Mouse (Mus musculus) testis, adult 2 months (tissue): ENCODE results near the gene Sectm1b.

ENCODE experiments used
- CTCF ChIP-seq: fragments of 200-500 bp; IDR thresholded peaks from 2 replicates; pipeline ENCODE4 v1.5.1; 2012; ENCODE audit warnings: low read depth, mild to moderate bottlenecking, inconsistent platforms, low read length, moderate library complexity; ENCODE audit not compliant: control insufficient read depth, insufficient read depth, insufficient replicate concordance
- POLR2A ChIP-seq: fragments of 200-500 bp; IDR thresholded peaks from 2 replicates; pipeline ENCODE4 v1.6.1; 2012; ENCODE audit warnings: low read depth, mild to moderate bottlenecking, inconsistent platforms, low read length, moderate library complexity; ENCODE audit not compliant: control insufficient read depth

DNA sequence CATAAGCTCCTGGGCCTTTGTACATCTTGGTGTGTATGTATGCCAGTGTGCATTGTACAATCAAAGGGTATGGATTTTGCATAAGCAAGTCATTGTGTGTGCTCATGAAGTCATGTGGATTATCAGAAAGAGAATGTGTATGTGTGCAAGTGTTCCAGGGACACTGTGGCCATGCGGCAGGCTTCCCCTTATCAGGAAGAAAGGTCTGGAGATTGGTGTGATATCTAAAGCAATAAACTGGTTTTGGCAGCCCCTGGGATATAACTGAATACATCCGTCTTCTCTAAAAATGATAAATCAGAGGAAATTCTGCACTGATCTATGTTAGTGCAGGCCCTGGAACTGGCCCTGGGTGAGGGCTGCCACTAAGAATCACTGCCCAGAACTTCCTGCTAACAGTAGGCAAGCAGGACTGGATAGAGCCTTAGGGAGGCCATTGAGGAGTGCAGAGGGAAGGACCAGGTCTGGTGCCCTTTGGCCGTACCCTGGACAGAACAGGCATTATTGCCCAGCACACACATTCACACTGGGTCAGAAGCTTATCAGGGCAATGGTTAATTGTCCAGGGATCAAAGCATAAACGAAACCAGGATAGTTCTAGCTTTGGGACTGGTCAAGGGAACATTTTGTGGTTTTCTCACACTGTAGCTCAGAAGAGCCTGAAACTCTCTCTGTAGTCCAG is 37.9 kb upstream of the Sectm1b start:
- TF ChIP-seq CTCF (no peak), POLR2A (no peak)
